Mouse (Mus musculus): ENCODE data around the gene Gm6525.

GRCm38 (mm10) chr3:84155146-84155545 is 18.8 kb upstream of the Gm6525 start:
- no peak for TF ChIP-seq POLR2A (IDR thresholded peaks at IDR 0.05; ENCODE audit: low read depth, low read length)
- TF ChIP-seq CTCF (conservative IDR thresholded peaks at IDR 0.05; ENCODE audit: insufficient read depth, insufficient read length, low read depth, low read length): no peak
